Mouse (Mus musculus) CD4-positive, CD25-positive, alpha-beta regulatory T cell, adult 4 months (primary cell): ENCODE results near the gene Rph3al. TPM values are rescaled to one million over a fixed set of nuclear protein-coding genes. Genes with fewer than 3 reads are reported as not detected.
A peak's percentile ranks its signal among the peaks of the same experiment; 100 is the strongest.

Experiments
- ATAC-seq: one replicate; pipeline ENCODE4 v1.8.0; 2017
- polyA plus RNA-seq, 2 experiments: library from polyadenylated mRNA; unstranded; fragments of 100-300 nt; shearing (Covaris generic); gene quantifications; one replicate each; pipeline ENCODE4 v1.2.1; 2017

Rph3al gene
- 1 to 10 TPM; 6.3 to 7.9 TPM for polyA plus RNA-seq

- no peak for ATAC-seq
These were observed at the start of gene Rph3al for GRCm38 (mm10) chr11:75938379-75938906. Gene Rph3al, minus strand, starts transcription at chr11:75938429.

GRCm38 (mm10) chr11:75985948-75986347 lies 47.7 kb upstream of the Rph3al start:
- ATAC-seq = no peak

GRCm38 (mm10) chr11:75984581-75984980 lies 46.4 kb upstream of the Rph3al start:
- no peak for ATAC-seq

GRCm38 (mm10) chr11:75983194-75983593 lies 45.0 kb upstream of the Rph3al start:
- ATAC-seq = peak; percentile 66

- no peak for ATAC-seq
These were observed 42.2 kb upstream of the Rph3al start for GRCm38 (mm10) chr11:75980413-75980812.

- no peak for ATAC-seq
These were observed 39.8 kb upstream of the Rph3al start for GRCm38 (mm10) chr11:75978051-75978450.

GRCm38 (mm10) chr11:75976748-75977147 lies 38.5 kb upstream of the Rph3al start:
- ATAC-seq = peak; percentile 95

- no peak for ATAC-seq
These were observed 35.8 kb upstream of the Rph3al start for GRCm38 (mm10) chr11:75973988-75974387.

GRCm38 (mm10) chr11:75972916-75973567 lies 34.8 kb upstream of the Rph3al start:
- no peak for ATAC-seq

- ATAC-seq = no peak
These were observed 34.0 kb upstream of the Rph3al start for GRCm38 (mm10) chr11:75972188-75972587.

GRCm38 (mm10) chr11:75970629-75971028 lies 32.4 kb upstream of the Rph3al start:
- no peak for ATAC-seq

- no peak for ATAC-seq
These were observed 30.5 kb upstream of the Rph3al start for GRCm38 (mm10) chr11:75968761-75969160.

- peak; percentile 90 for ATAC-seq
These were observed 28.5 kb upstream of the Rph3al start for GRCm38 (mm10) chr11:75966401-75967372.

- no peak for ATAC-seq
These were observed 27.6 kb upstream of the Rph3al start for GRCm38 (mm10) chr11:75965674-75966400.

- ATAC-seq = no peak
These were observed 26.2 kb upstream of the Rph3al start for GRCm38 (mm10) chr11:75964476-75964730.

GRCm38 (mm10) chr11:75963730-75964475 lies 25.7 kb upstream of the Rph3al start:
- ATAC-seq = no peak

GRCm38 (mm10) chr11:75961782-75962181 lies 23.6 kb upstream of the Rph3al start:
- no peak for ATAC-seq

- no peak for ATAC-seq
These were observed 19.0 kb upstream of the Rph3al start for GRCm38 (mm10) chr11:75957124-75957832.

GRCm38 (mm10) chr11:75956651-75957050 lies 18.4 kb upstream of the Rph3al start:
- ATAC-seq = peak; percentile 47

GRCm38 (mm10) chr11:75954896-75955295 lies 16.7 kb upstream of the Rph3al start:
- no peak for ATAC-seq

- ATAC-seq = no peak
These were observed 13.7 kb upstream of the Rph3al start for GRCm38 (mm10) chr11:75951895-75952294.

- ATAC-seq = no peak
These were observed 12.2 kb upstream of the Rph3al start for GRCm38 (mm10) chr11:75950459-75950858.
